Mouse (Mus musculus) ES-E14 (cell line): Measurements from ENCODE around the gene Kcnn1. TPM values are rescaled to one million over a fixed set of nuclear protein-coding genes. Genes with fewer than 3 reads are reported as not detected.

Experiments used
- DNase-seq: peaks from one replicate; pipeline ENCODE4 v3.0.0-alpha.2; 2013; ENCODE audit warnings: low read depth, low spot score
- H3K27ac ChIP-seq: 2 replicates; pipeline ENCODE4 v1.5.1; 2012; ENCODE audit warnings: low read depth, mild to moderate bottlenecking, low read length, moderate library complexity, mixed read lengths; ENCODE audit not compliant: poor library complexity, insufficient read depth, severe bottlenecking
- H3K36me3 ChIP-seq: 2 replicates; pipeline ENCODE4 v1.6.1; 2012; ENCODE audit warnings: mild to moderate bottlenecking, low read length, moderate library complexity, mixed read lengths; ENCODE audit not compliant: control insufficient read depth, poor library complexity, insufficient read depth, severe bottlenecking
- H3K4me1 ChIP-seq, 2 experiments: fragments of 150-350 bp in 1 of 2; sonication (generic) in 1 of 2; 2 replicates each; pipeline ENCODE4 v1.6.1; 2012; ENCODE audit warnings: low read length in 2 of 2, mild to moderate bottlenecking in 1 of 2, mixed read lengths in 1 of 2; ENCODE audit not compliant: control insufficient read depth in 2 of 2, insufficient read depth in 2 of 2, poor library complexity in 1 of 2
- H3K4me3 ChIP-seq, 2 experiments: fragments of 150-350 bp in 1 of 2; sonication (generic) in 1 of 2; 2 replicates each; pipeline ENCODE4 v1.5.1; 2012; ENCODE audit warnings: low read length in 2 of 2, low read depth in 1 of 2, mild to moderate bottlenecking in 1 of 2, mixed read lengths in 1 of 2; ENCODE audit not compliant: insufficient read depth in 1 of 2, poor library complexity in 1 of 2, severe bottlenecking in 1 of 2
- H3K9ac ChIP-seq: 2 replicates; pipeline ENCODE4 v1.6.1; 2012; ENCODE audit warnings: low read depth, mild to moderate bottlenecking, low read length, mixed read lengths; ENCODE audit not compliant: poor library complexity, insufficient read depth, severe bottlenecking
- H3K9me3 ChIP-seq: fragments of 150-350 bp; sonication (generic); 2 replicates; pipeline ENCODE4 v1.6.1; 2012; ENCODE audit warnings: low read depth, mild to moderate bottlenecking, low read length; ENCODE audit not compliant: control insufficient read depth, insufficient read depth
- CHD2 ChIP-seq: IDR thresholded peaks from 2 replicates; pipeline ENCODE4 v1.6.1; 2014; ENCODE audit warnings: mild to moderate bottlenecking, low read depth, low read length, inconsistent platforms
- HCFC1 ChIP-seq: IDR thresholded peaks from 2 replicates; pipeline ENCODE4 v1.6.1; 2012; ENCODE audit warnings: low read length, inconsistent platforms, borderline replicate concordance; ENCODE audit not compliant: insufficient read depth
- MAFK ChIP-seq: IDR thresholded peaks from 2 replicates; pipeline ENCODE4 v1.6.1; 2014; ENCODE audit warnings: mild to moderate bottlenecking, low read depth, low read length, inconsistent platforms; ENCODE audit not compliant: insufficient read depth
- ZC3H11A ChIP-seq: IDR thresholded peaks from 2 replicates; pipeline ENCODE4 v1.6.1; 2012; ENCODE audit warnings: low read depth, mild to moderate bottlenecking, inconsistent platforms, low read length, borderline replicate concordance
- ZNF384 ChIP-seq: IDR thresholded peaks from 2 replicates; pipeline ENCODE4 v1.6.1; 2012; ENCODE audit warnings: low read depth, low read length, inconsistent platforms
- in situ Hi-C, 2 experiments: fragments of 600-800 bp; cut with MboI; formaldehyde crosslinking; loops; one replicate each; pipeline ENCODE4 v1.15.1; 2025; ENCODE audit warnings: low sequenced_read_pairs in 2 of 2, inconsistent platforms in 1 of 2; ENCODE audit not compliant: unreplicated experiment in 2 of 2
- total RNA-seq: library from RNA; depleted of rRNA; stranded (reverse); fragments of 300-350 nt; gene quantifications from 2 replicates; pipeline ENCODE4 v1.2.3, GENCODE M21; 2012

Kcnn1 gene
- total RNA-seq, 1 experiment, result 3.7 TPM

DNA sequence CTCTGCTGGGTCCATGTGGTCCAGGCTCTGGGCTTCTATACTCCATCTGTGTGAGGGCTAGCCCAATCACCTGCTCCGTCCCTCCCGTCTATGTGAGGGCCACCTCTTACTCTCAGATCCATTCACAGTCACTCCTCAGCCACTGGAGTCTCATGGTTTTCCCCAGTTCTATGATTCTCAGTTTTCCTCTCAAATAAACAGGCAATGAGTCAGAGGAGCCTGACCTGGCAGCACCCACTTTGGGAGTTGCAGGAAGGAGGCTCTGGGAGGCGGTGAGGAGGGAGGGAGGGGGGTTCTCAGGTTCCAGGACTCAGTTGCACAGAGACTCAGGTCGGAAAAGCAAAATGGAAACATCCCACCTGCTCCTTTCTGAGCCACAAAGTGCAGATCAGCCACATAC is 50.2 kb downstream of the Kcnn1 start:
- no peak for DNase-seq
- Histone ChIP-seq H3K9me3 (no peaks in the 10 kb centered on the region), H3K9ac (no peak overlapping the region), H3K4me1 (peaks cover 2 to 21% of the 10 kb centered on the region in 2 experiments), H3K27ac (no peak overlapping the region), H3K36me3 (no peaks in the 10 kb centered on the region), H3K4me3 (no peak overlapping the region)
- TF ChIP-seq ZC3H11A, result no peak
- TF ChIP-seq ZNF384, result no peak
- no peak for TF ChIP-seq CHD2
- no peak for TF ChIP-seq MAFK
- no peak for TF ChIP-seq HCFC1
- in situ Hi-C loops, result no loop called here

DNA sequence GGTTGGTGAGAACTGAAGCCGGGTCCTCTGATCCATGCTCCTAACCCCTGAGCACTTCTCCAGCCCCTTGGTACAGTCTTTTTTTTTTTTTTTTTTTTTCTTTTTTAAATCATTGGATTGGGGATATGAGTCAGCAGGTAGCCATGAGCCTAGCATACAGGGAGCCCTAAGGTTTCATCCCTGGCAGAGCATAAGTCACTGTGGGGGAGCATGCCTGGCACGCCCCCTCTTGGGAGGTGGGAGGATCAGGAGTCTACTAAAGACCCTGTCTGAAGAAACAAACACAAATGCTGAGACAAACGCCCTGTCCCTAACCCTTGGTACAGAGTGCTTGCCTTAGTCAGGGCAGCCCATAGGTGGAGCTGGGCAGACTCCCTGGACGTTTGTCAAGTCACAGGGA is 51.0 kb downstream of the Kcnn1 start:
- H3K4me1 ChIP-seq, result peaks cover 2 to 21% of the 10 kb centered on the region in 2 experiments
- no peak overlapping the region for H3K4me3 ChIP-seq
- in situ Hi-C loops, result no loop called here
- DNase-seq, result no peak
- H3K9ac ChIP-seq, result no peak overlapping the region
- TF ChIP-seq MAFK (no peak), CHD2 (no peak), HCFC1 (no peak), ZNF384 (no peak)
- H3K9me3 ChIP-seq, result no peaks in the 10 kb centered on the region
- no peaks in the 10 kb centered on the region for H3K36me3 ChIP-seq
- no peak overlapping the region for H3K27ac ChIP-seq

DNA sequence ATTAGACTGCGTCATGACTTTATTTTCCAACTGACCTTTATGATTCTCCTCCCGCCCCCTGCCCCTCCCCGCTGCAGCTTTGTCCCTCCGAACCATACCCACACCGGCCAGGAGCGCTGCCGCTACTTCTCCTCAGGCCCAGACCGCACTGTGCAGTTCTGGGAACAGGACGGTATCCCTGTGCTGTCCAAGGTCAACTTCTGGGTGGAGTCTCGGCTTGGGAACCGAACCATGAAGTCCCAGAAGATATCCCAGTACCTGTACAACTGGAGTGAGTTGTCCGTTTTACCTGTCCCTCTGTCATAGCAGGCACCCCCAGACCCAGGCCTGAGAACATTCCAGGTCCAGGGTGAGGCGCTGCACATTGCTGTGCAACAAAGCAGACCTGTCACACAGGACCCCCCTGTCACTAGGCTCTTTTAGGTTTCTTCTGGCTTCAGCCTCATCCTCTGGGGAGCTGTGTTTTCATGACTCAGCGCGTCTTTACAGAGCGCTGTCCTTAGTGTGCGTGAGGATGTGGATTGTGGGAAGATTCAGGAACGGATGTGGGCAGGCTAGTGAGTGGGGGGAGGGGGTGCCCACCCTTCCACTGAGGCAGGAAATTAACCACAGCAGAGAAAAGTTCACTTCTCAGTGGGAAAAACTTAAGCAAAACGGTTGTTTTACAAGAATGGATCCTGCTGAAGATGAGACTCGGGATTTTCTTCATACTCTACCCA is 51.9 kb downstream of the Kcnn1 start:
- Histone ChIP-seq H3K4me1 (peaks cover 2 to 15% of the 10 kb centered on the region in 2 experiments; a peak in 3 of 4 replicates), H3K9ac (no peak overlapping the region), H3K36me3 (no peaks in the 10 kb centered on the region), H3K27ac (no peak overlapping the region), H3K4me3 (no peak overlapping the region), H3K9me3 (no peaks in the 10 kb centered on the region)
- in situ Hi-C loops, result no loop called here
- TF ChIP-seq ZNF384 (no peak), MAFK (peak; percentile 61; the same call in 1 of the 2 replicates)
- no peak for DNase-seq

DNA sequence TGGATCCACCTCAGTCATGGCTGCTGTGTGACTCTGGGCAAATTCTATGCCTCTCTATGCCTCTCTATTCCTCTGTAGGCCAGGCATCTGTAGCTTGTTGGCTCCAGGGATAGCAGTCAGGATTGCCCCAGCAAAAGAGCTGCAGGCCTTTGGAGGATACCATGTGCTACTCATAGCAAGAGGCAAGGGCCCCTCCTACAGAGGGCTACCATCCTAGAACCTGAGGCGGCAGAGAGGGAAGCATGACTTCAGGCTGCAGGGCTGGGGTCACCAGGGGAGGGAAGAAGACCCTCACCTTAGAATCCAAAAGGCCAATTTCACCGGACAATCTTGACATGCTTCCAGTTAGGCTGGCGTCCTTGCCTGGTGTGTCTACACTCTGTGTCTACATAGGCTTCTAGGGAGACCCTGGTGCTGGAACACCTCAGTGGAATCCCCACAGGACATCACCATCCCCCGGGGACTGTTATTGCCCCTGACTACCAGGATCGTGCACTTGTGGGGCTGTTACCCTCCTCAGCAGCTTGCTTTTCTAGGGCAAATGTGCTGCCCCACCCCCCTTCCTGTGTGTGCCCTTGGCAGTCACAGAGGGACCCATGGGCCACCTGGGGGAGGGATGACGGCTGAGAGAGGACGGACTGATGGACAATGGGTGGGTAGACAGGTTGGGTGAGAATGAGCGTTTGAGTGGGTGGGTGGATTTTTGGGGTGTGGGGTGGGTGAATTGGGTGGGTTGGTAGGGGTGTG is 53.9 kb downstream of the Kcnn1 start:
- peaks cover 2 to 14% of the 10 kb centered on the region in 2 experiments; a peak in 3 of 4 replicates for H3K4me1 ChIP-seq
- no peaks in the 10 kb centered on the region for H3K9me3 ChIP-seq
- in situ Hi-C loops, result no loop called here
- TF ChIP-seq HCFC1, result no peak
- no peak for TF ChIP-seq MAFK
- no peak for TF ChIP-seq CHD2
- no peak for TF ChIP-seq ZC3H11A
- TF ChIP-seq ZNF384, result no peak
- H3K4me3 ChIP-seq, result no peak overlapping the region
- no peak overlapping the region for H3K27ac ChIP-seq
- DNase-seq, result no peak
- no peaks in the 10 kb centered on the region for H3K36me3 ChIP-seq
- H3K9ac ChIP-seq, result no peak overlapping the region
